ENCODE assay signal across 8 mouse cellular contexts in the genomic region with DNA sequence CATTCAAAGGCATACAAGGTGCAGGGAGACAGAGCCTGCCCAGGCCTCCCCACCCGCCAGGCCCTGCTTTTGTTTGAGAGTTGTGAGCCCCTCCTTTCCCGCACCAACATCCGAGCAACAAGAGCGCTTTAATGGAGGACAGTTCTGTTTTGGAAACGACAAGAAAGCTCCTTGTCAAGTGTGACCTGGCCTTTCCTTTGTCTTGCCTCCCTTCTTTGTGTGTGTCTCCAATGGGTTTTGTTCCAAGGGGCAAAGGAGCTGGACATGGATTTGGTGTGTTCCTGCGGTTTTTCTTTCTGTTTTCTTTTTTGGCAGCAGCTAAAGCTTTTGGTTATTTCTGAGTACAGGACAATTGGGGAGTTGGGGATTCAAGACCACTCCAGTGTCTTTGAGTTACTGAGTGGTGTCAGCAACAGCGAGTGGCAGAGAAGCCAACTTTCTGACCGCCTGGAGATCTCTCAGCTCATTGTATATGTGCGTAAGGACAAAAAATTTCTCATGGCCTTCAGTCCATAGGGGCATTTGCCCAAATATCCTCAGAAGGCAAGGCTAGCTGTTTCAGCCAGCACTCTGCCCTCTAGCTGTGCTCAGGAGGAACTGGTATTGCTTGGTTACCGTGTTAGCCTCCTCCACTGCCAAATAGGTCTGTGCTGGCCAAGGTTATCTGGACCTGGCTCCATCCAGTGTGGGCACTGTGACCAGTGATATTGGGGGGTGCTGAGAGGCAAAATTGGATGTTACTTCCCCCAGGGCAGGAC.
DNase-seq lines count a peak whose midpoint lies in the region; ATAC-seq and TF ChIP-seq lines count a peak whose summit lies in the region.

No protein-coding gene starts in this region.

- ATAC-seq in forebrain, postnatal 0 days = peak; percentile 44
- peak; percentile 57 for ATAC-seq in neural tube, embryonic 11.5 days (ENCODE audit: insufficient read depth, low FRiP score, low TSS enrichment)

- H3K4me3 ChIP-seq in spleen, adult 2 months (ENCODE audit: extremely low read depth, insufficient read depth, insufficient read length) = no peak overlapping the region
- no peak overlapping the region for H3K4me3 ChIP-seq in forebrain, postnatal 0 days (ENCODE audit: low read depth, low read length)
- H3K4me3 ChIP-seq in neural tube, embryonic 11.5 days (ENCODE audit: low read depth, low read length) = no peak overlapping the region

- no peaks in the 10 kb centered on the region for H3K27me3 ChIP-seq in spleen, adult 2 months (ENCODE audit: control insufficient read depth, insufficient read depth, low read length)
- no peaks in the 10 kb centered on the region for H3K27me3 ChIP-seq in forebrain, postnatal 0 days (ENCODE audit: insufficient read depth, low read length)
- H3K27me3 ChIP-seq in neural tube, embryonic 11.5 days (ENCODE audit: control insufficient read depth, insufficient read depth, low read length) = no peaks in the 10 kb centered on the region

- H3K4me2 ChIP-seq in forebrain, postnatal 0 days (ENCODE audit: low read depth) = 0 out of 2 replicates have a peak overlapping the region, but pooled peaks have one; percentile 1
- H3K4me2 ChIP-seq in neural tube, embryonic 11.5 days (ENCODE audit: low read depth) = peak overlapping the region; percentile 22; the same call in 1 of the 2 replicates

- WGBS in spleen, adult 2 months = 90% methylated on average over 10 of the region's 10 CpGs
- WGBS in forebrain, postnatal 0 days = 12% methylated on average over 10 of the region's 10 CpGs
- 27% methylated on average over 10 of the region's 10 CpGs for WGBS in neural tube, embryonic 11.5 days

- no peak overlapping the region for H3K9ac ChIP-seq in forebrain, postnatal 0 days
- peak overlapping the region; percentile 29 for H3K9ac ChIP-seq in neural tube, embryonic 11.5 days (ENCODE audit: low read length)

- H3K4me1 ChIP-seq in spleen, adult 2 months (ENCODE audit: control insufficient read depth, insufficient read depth, insufficient read length) = peaks cover 5% of the 10 kb centered on the region; the same call in 1 of the 2 replicates
- H3K4me1 ChIP-seq in forebrain, postnatal 0 days (ENCODE audit: insufficient read depth) = peaks cover 26% of the 10 kb centered on the region
- H3K4me1 ChIP-seq in neural tube, embryonic 11.5 days (ENCODE audit: control insufficient read depth, insufficient read depth, low read length) = peaks cover 80% of the 10 kb centered on the region

- no peaks in the 10 kb centered on the region for H3K9me3 ChIP-seq in forebrain, postnatal 0 days (ENCODE audit: low read length)
- H3K9me3 ChIP-seq in neural tube, embryonic 11.5 days (ENCODE audit: control insufficient read depth, low read length) = no peaks in the 10 kb centered on the region

- H3K27ac ChIP-seq in spleen, adult 2 months (ENCODE audit: insufficient read depth, low read length) = no peak overlapping the region
- H3K27ac ChIP-seq in forebrain, postnatal 0 days (ENCODE audit: low read depth, low read length) = no peak overlapping the region; the same call in 1 of the 2 replicates
- H3K27ac ChIP-seq in neural tube, embryonic 11.5 days (ENCODE audit: low read depth, low read length) = peak overlapping the region; percentile 83

- no peak for TF ChIP-seq POLR2A in spleen, adult 2 months (IDR thresholded peaks at IDR 0.05; ENCODE audit: low read depth, low read length)

- TF ChIP-seq CTCF in spleen, adult 2 months (IDR thresholded peaks at IDR 0.05; ENCODE audit: extremely low read depth, insufficient read depth, insufficient read length, insufficient replicate concordance) = peak; percentile 14; the same call in 1 of the 2 replicates
- TF ChIP-seq CTCF in forebrain, postnatal 0 days (IDR thresholded peaks at IDR 0.05; ENCODE audit: low read depth) = peak; percentile 78

- peak; percentile 44 to 75 for DNase-seq in adrenal gland, adult (ENCODE audit: inconsistent age in 2 of 2, low spot score in 1 of 2)
- DNase-seq in adrenal gland, adult 18-20 months (ENCODE audit: low spot score in 2 of 2) = no peak
- no peak for DNase-seq in spleen, adult 2 months (ENCODE audit: low read depth in 1 of 2, low spot score in 2 of 2)
- DNase-seq in spleen, postnatal 10 days (ENCODE audit: low spot score in 2 of 2) = no peak
- peak; percentile 58 for DNase-seq in forebrain, postnatal 0 days
- DNase-seq in neural tube, embryonic 11.5 days (ENCODE audit: low spot score) = peak; percentile 69
- no peak for DNase-seq in urinary bladder, adult 18-20 months (ENCODE audit: low spot score in 2 of 2)
- DNase-seq in right cerebral cortex, adult 18-20 months = no peak

- H3K36me3 ChIP-seq in spleen, adult 2 months (ENCODE audit: control insufficient read depth, insufficient read depth, low read length) = no peaks in the 10 kb centered on the region
- no peaks in the 10 kb centered on the region for H3K36me3 ChIP-seq in forebrain, postnatal 0 days (ENCODE audit: insufficient read depth)
- no peaks in the 10 kb centered on the region for H3K36me3 ChIP-seq in neural tube, embryonic 11.5 days (ENCODE audit: control insufficient read depth, insufficient read depth, low read length)

Comparison
In these comparisons a context has a peak if more than half of its experiments do, and no peak if none do; other contexts are left out.
1. DNase-seq: peak in adrenal gland, adult (2 of 2), forebrain, postnatal 0 days (single experiment) and neural tube, embryonic 11.5 days (single experiment); none in adrenal gland, adult 18-20 months (0 of 2), spleen, adult 2 months (0 of 2), spleen, postnatal 10 days (0 of 2), urinary bladder, adult 18-20 months (0 of 2) and right cerebral cortex, adult 18-20 months (single experiment).